Mouse (Mus musculus) myocyte (in vitro differentiated cells): ENCODE measurements at regions not wholly inside any gene's neighbourhood (a gene's known extent, or its start where the extent isn't known, plus 50 kb on each side); places are given as distances from the start of the nearest gene placed in this dataset.

Source experiments
- CEBPB ChIP-seq: IDR thresholded peaks from 2 replicates; pipeline ENCODE4 v1.6.1; 2011; ENCODE audit warnings: mild to moderate bottlenecking, moderate library complexity; ENCODE audit not compliant: poor library complexity, insufficient read depth, severe bottlenecking
- E2F4 ChIP-seq: IDR thresholded peaks from one replicate; pipeline ENCODE4 v1.6.1; 2011; ENCODE audit warnings: mild to moderate bottlenecking, control low read depth, moderate library complexity; ENCODE audit not compliant: insufficient read depth
- MYOD1 ChIP-seq, 3 experiments: IDR thresholded peaks; one replicate each; pipeline ENCODE4 v1.6.1; 2011; ENCODE audit warnings: control low read depth in 2 of 3, low read depth in 2 of 3, mild to moderate bottlenecking in 2 of 3, moderate library complexity in 1 of 3; ENCODE audit not compliant: insufficient read length in 2 of 3, control insufficient read depth in 1 of 3
- POLR2A ChIP-seq: IDR thresholded peaks from one replicate; pipeline ENCODE4 v1.6.1; 2011; ENCODE audit warnings: low read depth, mild to moderate bottlenecking, control low read depth, moderate library complexity; ENCODE audit not compliant: insufficient read length
- TCF12 ChIP-seq: IDR thresholded peaks from one replicate; pipeline ENCODE4 v1.6.1; 2011; ENCODE audit warnings: mild to moderate bottlenecking, control low read depth; ENCODE audit not compliant: poor library complexity, insufficient read depth, severe bottlenecking

DNA sequence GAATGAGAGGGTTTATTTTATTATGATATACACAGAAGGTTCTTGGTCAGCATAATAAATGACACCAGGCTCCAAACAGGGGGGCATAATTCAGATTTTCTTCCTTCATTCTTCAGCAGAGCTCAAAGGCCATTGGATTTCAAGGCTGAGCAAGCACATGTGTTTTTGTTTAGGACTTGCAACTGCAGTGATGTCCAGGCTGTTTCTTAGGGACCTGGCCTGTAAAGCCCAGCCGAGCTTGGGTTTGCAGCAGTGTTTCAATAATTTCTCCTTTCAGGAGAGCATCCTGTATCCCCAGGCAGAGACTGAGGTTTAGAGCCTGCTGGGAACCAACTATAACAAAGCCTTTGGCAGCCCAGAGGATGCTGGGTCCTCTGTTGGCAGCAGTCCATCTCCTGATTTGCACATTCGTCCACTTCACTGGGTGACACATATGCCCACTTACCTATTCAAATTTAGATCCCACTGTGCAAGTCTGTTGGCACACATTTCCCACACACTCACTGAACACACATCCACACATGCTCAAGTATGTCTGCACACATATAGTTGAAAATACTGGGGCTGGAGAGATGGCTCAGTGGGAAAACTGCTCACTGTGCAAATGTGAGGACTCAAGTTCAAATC, 247.2 kb downstream of the Insig2 start:
- TF ChIP-seq POLR2A (no peak), TCF12 (no peak), MYOD1 (IDR thresholded peaks at IDR 0.05; ENCODE audit: control insufficient read depth in 1 of 3, insufficient read length in 2 of 3, low read depth in 2 of 3) (no peak), CEBPB (no peak), E2F4 (no peak)
